Mouse (Mus musculus) MN1 (cell line): ENCODE measurements around the gene H2afy.

Experiments
- DNase-seq: peaks from one replicate; pipeline ENCODE4 v3.0.0-alpha.2; 2016; ENCODE audit warnings: low spot score

Gene H2afy

DNA sequence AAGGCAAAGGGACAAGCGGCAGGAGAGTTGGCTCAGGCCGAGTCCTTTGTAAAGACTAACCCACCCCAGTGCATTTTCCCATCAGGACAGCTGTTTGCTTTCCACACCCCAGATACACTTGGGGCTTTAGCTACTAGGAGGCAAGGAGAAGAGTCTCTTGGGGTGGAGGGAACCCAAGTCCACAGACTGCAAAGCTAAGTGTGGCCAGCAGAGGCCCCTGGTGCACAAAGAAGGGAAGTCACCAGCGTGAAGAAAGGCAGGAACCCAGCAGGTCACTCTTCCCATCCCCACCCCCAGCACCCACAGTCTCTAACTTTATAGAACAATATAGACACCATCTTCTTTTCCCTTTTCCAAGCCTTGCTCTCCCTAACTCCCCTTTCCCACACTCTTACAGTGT lies 9.4 kb upstream of the H2afy start:
- DNase-seq: no peak

DNA sequence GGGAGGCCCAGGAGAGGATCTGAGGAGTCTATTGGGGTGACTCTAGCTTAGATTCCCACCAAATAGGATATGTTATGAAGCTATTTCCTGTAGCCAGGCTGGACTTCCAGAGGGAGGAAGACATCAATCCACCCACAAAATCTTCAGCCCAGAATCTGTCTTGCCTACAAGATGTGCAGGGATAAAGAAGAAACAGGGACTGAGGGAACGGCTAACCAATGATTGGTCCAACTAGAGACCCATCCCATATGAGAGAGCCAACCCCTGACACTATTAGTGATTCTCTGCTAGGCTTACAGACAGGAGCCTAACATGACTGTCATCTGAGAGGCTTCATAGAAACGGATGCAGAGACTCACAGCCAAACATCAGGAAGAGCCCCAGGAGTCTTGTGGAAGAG lies 7.9 kb upstream of the H2afy start:
- no peak for DNase-seq

DNA sequence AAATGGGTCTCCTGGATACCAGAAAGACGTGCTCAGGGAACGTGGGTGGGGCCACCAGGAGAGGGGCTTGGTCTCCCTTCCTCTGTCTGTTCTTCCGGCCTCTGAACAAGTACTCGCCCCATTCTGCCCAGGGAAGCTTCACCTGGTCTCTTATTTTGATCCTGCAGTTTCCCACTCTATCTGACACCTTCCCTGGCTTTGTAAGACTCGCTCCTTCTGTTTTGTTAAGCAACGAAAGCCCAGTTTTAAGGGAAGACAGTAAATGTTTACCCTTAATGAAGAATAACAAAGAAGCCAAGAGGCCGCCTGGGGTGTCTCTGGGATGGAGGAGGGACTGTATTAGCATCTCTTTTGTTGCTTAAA lies 7.0 kb upstream of the H2afy start:
- DNase-seq: no peak

DNA sequence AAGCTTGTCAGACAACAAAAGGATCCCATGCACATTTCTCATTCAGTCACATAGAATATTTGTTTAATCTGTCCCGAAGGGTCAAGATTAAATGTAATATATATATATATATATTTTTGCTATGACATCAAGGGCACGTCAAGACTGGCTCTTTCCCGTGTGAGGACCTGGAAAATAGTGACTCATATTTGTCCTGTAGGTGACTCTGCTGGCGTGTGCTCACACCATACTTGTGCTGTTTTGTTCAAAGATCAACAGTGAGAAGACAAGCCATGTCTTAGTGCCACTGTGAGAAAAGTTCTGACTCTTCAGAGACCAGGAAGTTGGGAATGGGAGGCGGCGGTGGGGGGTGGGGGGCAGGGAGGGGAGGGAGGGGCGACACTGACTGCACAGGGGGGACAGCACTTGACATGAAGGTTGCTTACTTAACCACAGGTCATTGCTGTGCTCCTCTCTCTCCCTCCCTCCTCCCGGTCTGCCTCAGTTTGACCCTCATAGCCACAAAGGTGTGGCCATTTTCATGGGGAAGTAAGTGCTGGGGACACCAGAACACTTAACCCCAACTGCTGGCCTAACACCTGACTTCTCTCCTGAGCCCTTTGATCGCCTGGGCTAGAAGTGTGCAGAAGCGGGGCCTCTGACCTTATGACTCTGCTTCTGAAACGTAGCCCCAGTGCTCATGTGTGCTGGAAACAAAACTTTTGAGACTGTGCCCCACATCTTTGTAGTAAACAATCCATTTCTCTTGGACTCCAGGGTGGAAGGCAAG lies 6.4 kb upstream of the H2afy start:
- DNase-seq: no peak

DNA sequence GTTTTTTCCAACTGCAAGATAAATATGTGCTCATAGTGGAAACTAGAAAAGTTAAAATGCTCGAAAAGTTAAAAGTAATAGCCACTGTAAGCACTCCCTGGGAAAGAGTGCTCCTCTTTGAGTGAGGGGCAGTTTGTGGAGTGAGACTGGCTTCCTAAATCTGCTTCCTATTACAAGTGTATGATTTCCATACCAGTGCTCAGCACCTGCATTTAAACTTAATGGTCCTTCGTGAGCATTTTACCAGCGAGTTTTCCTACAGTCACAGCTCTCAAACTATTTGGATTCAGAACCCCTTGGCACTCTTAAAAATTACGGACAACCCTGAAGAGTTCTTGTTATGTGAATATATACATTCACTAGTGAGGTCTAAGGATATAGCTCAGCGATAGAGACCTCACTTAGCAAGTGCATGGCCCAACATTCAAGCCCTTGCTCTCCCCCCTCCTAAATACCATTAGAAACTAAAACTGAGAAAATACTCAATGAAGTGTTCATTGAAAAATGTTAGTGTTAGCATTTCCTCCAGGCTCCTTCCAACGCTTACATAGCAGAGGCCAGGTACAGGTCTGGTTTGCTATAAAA lies 3.1 kb upstream of the H2afy start:
- DNase-seq: no peak

DNA sequence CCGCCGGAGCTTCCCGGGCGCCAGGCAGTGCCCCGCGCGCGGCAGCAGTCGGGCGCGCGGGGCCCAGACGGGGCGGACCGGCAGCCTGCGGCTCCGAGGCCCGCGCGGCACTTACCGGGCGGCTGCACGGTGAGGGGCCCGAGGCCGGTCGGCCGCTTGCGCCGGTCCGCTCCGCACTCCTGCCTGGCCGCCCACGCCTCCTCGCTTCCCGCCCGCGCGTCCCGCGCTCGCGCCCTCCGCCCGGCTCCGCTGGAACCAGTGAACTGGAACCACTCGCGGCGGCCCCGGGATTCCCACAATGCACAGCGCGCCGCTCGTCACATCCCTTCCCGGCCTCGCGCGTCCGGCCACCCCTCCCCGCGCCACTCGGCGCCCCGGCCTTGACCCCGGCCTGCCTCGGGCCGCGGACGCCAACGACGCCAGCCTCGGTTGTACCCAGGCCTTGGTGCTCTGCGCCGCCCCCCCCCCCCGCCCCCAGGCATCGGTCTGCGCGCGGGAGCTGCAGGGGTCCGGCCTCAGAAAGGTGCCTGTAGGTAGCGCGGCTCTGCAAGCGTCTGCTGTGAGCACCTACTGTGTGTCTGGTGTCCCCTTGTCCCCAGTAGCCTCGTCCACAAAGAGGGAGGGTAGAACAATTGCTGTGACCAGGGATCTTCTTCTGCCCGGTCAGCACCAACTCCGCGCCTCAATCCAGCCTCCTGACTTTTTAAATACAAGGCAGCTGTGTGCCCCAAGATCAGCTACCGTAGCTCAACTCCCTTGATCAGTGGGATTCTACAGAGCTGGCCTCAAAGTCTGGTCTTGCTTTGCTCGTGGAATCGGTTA lies 719 bp downstream of the H2afy start:
- DNase-seq: peak; percentile 82

DNA sequence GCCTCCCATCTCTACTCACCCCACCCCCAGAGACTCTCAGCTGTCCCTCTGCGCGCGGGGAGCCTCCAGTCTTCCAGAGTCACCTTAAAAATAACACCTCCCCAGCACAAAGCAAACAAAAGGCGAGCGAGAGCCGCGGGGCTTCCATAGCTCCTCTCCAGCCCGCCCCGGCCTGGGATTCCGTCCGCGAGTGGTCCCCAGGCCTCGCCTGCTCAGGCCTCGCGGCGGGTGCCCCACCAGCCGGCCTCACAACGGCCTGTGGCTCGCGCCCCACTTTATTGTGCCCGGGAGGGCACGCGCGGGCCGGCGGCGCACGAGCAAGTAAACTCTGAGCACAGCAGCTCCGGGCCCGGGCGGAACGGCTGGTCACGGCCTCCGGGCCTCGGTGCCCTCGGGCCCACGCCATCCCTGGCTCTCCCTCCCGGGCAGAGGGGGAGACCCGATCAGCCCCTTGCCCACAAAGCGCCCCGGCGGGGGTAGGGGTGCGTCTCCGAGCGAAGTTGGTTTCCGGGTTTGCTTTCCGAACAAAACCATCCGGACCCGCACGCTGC lies 1.5 kb downstream of the H2afy start:
- peak; percentile 39 for DNase-seq

DNA sequence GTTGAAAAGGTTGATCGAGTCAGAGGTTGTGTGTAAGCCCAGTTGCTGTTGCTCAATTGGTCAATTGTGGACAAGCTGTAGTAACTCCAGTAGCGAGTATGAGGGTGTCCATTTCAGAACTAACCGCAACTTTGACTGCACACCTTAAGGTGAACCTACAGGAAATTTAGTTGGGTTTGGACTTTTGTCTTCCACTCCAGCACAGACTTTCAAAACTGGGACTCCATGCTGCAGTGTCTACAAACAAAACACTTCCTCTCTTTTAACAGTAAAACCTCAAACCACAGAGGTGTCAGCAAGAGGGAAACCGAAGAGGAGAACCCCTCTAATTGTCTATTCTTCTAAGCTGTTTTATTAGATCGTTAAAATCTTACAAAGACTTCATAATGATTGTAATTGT lies 2.1 kb downstream of the H2afy start:
- no peak for DNase-seq

DNA sequence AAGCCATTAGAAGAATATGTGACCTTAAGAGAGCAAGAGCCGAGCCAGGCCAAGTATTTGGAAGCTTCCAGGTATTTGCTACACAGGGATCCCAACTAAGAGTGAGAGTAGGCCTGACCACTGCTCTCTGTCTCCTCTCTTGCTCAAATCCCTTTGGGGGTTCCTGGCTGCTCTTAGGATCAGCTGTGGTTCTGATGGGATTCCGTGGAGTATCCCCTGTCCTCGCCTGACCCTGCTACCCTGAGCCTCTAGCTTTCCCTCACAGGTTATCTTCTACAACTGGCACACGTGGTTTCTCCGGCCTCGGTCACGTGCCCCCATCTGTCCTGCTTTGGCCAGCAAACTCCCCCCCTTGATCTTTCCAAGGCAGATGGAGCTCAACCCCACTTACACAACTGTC lies 3.2 kb downstream of the H2afy start:
- DNase-seq: no peak

DNA sequence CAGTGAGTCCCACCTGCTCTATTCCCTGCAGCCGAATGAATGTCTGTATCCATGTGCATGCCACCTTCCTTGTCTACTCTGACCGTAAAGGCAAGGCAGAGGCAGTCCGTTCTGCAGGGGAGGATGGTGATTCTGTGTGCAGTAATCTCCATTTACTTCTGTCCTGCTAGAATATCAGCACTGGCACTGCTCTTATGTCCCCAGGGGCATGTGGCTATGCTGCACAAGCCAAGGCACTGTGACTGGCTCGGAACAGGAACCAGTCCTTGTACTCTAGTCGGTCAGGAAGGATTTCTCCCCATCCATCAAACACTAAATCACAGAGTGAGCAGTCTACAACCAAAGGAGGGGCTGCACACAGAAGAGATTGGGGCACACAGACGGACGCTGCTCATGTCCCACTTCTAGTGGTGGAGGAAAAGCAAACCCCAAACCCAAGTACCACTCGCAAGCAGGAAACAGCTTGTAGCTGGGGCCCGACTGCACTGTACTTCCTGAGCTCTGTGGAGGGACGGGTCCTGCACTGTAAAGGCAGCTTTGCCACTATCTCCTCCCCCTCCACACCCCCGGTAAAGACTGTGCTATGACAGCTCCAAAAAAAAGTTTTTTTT lies 3.7 kb downstream of the H2afy start:
- DNase-seq: no peak

DNA sequence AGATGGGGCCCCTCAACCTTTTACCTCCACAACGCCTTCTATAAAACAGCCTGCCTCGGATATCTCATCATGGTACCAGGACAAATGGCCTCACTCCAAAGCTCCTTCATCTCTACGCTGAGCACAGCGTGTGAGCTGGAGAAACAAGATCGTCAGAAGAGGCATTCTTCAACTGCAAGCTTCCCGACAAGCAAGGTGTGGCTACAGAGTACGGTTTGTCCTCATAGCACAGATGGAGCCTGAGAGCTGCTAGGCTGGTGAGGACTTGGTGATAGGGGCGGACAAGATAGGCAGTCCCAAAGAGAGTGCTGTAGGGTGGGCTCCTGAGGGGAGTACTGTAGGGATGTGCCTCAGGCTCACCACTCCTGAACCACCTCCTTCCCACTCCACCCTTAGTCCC lies 5.6 kb downstream of the H2afy start:
- no peak for DNase-seq

DNA sequence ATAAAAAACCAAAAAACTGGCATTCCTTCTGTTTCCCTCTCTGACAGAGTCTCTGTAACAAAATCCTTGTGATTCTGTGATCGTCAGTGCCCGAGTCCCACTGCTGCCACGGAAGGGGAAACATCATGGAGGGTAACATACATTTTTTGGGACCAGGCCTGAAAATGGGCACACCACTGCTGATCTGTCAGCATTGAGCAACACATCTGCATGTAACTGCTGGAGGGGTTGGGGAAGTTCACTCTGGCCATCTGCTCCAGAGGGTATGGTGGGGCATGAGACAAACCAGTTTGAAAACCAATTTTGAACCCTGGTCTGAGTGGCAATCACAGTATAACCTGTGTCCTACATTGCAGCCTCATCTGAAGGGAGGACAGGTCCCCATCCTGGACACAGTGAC lies 6.6 kb downstream of the H2afy start:
- no peak for DNase-seq

DNA sequence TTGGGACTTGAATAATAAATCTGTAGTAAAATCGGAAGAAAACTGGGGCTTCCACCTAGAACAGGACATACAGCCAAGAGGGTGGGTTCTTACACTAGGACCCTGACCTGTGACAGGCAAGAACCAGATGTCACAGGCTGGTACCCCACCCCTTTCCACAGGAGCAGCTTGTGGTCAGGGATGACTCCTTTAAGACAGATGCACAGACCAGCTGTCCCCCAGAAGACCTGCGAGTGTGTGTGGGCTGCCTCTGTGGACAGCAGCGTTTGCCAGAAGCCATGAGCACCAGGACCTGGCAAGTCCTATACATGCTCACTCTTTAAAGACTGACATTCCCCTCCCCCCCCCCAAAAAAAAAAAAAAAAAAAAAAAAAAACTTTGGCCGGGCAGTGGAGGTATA lies 7.1 kb downstream of the H2afy start:
- DNase-seq: no peak

DNA sequence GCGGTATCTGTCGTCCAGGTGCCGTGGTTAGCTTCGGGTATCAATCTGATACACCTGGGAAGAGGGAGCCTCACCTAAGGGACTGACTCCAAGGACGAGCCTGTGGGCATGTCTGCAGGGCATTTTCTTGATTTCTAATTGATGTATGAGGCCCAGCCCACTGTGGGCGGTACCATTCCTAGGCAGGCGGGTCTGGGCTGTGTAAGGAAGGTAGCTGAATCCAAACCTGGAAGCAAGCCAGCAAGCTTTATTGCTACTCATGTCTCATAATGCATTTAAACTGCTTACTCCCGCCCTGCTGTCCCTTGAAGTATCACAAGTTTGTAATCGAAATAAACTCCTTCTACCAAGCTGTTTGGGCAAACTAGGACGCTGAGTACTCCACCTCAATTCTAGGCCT lies 10.5 kb downstream of the H2afy start:
- DNase-seq: no peak

DNA sequence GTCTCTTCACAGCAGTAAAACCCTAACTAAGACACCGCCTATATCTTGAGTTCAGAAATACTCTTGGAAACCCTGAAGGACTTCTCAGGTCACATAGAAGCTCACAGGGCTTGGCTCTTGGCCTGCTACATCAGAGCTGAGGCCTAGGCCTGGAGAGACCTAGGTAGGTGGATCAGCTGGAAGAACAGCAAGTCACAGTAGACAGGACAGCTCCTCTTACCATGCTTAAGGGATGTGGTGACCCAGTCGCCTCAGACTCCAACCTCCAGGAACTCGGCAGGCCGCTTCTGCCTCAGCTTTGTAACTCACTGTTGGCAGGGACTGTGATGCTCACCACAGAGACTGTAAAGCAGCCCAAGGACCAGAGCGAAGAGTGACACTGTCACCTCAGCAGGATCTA lies 13.1 kb downstream of the H2afy start:
- DNase-seq: no peak

DNA sequence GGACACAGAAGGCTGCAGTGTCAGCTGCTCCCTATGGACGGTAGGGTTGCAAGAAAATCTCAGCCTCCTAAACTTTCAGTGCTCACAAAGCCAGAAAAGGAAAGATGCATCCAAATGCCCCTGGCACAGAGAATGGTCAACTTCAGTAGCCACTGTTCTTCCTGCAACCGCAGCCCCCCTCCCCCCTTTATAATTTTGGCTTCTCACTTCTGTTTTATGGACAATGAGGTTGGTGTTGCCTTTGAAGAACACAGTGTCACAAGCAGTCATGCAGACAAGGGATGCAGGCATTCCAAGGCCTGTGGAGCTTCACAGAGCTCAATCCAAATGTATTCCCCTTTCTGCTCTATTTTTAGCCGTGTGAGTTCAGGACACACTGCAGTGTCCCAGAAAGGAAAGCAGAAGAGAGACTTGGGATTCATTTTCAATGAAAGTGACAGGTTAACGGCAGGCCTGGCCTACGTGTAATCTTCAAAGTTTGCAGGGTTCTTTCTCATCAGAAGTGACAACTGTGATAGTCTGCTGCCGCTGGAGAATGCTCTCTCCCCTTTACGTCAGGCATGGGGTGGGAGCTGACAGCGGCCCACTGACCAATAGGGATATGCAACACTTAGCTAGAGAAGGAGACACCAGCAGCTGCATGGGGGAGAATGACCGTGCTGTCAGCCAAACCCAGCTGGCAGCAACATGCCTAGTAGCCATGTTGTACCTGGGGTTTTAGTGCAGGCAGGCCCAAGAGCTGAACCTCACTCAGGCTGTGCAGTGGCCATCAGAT lies 18.0 kb downstream of the H2afy start:
- no peak for DNase-seq

DNA sequence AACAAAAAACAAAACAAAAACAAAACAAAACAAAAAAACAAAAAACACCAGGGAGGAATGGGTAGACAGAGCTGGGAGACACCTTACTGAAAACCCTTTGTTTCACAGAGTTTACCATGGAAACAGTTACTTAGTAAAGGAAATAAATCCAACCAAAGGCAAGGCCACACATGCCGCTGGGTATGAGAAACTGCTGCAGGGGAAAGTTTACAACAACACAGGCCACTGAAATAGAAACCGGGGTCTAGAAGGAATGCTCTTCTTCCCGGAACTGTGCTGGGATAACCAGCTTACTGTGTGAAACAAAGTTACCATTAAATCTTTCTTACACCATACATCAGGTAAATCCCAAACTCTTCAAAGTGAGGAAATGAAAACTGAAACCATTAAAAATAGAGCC lies 20.3 kb downstream of the H2afy start:
- DNase-seq: no peak

DNA sequence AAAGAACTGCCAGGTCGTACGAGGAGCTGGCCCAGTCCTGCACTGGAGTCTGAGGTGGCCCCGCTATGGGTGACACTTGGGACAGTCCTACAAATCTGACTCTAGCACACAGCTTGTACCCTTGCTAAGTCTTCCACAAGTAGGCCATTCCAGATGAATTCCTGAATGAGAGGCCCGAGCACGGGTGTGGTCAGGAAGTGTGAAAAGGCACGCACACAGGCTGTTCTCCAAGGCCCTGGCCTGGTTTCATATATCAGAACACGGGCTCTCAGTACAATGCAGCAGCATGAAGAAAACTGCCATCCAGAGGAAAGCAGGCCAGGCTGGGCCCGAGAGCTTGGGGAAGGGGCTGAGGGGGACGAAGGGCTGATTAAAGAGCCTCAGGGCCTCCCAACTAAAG lies 20.8 kb downstream of the H2afy start:
- no peak for DNase-seq

DNA sequence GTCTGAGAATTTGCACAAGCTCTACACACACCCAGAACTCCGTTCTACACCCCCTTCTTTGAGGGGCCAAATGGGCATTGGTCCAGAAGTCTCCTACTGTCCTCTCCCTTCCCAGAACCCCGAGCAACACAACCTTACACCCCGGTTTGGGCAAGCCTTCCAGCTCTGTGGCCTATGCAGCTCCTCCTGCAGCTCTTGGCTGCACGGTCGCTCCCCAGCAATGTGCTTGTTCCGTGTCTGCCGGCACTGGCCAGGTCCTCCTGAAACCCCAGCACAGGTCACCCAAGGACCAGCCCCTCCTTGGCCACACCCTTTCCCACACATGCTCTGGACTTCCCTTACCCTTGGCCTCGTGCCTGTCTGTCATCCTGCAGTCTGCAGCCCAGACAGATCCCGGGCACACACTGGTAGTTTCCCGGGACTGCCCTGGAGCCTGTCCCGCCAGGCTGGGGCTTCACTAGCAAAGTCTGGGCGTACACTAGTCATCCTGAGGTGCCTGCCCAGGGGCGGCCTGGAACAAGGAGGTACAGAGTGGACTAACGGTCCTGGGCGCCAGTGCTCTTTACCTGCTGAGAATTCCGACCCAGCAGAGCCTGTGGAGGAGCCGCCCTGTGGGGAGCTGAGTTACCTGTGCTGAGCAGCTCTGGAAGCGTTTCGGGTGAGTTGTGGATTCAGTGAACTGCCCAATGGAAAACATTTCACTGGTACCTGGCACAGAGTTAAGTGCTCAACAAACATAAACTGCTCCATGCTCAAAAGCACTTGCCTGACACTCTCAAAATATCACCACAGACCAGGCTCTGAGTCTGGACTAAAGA lies 22.5 kb downstream of the H2afy start:
- DNase-seq: peak; percentile 49

DNA sequence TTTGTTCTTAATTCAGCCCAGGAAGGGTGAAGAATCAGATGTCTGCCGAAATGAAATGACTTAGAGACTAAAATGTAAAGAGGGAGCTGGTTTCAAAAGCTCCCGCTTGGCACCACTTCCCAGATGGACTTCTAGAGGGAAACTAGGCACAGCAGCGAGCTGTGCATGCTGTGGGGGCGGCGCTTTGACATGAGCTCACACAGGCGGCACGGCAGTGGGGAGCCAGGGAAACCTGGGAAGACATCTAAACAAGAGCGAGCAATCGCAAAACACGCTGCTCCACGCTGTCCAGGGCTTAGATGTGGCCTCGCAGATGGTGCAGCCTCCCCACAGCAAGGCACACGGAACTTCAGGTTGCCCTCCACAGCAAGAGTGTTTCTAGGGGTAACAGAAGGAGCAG lies 23.2 kb downstream of the H2afy start:
- no peak for DNase-seq

DNA sequence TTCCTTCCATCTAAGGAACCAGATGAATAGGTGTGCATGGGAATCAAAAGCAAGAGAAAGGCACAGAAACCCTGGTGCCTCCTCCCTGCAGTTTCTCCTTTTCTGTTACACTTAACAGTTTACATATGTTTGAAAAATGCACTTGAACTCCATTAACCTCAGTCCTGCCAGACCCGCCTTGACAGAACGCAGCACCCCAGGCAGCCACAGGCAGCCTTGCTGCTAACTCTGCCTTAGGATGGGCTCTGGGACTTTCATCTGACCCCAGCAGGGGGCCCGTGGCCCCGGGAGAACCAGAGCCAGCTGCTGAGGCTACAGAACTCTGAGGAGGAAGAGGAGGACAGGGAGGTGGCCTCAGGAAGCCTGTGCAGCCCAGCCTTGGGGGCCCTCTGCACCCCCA lies 23.7 kb downstream of the H2afy start:
- DNase-seq: peak; percentile 54
